ENCODE assay signal across 11 mouse cellular contexts in genomic region chr19:6240725-6241124, GRCm38 (mm10). TPM values are rescaled to one million over a fixed set of nuclear protein-coding genes. Genes with fewer than 3 reads are reported as not detected.
DNase-seq lines count a peak whose midpoint lies in the region; ATAC-seq and TF ChIP-seq lines count a peak whose summit lies in the region.
"Had no signal": no experiment of that assay in that cellular context is flagged by ENCODE, and none has a peak within 500 bp of the region (broad histone marks: within the 10 kb centered on the region; RNA-seq: fewer than 3 reads in every experiment).

No protein-coding gene starts in this region.

- H3K79me2 ChIP-seq in macrophage (ENCODE audit: inconsistent target), result peaks cover 14% of the 10 kb centered on the region; the same call in 1 of the 2 replicates

- no peak for ATAC-seq in heart, embryonic 11.5 days (replicated peaks; ENCODE audit: insufficient number of reproducible peaks, low FRiP score, low TSS enrichment)
- no peak for ATAC-seq in forebrain, postnatal 0 days

- DNase-seq in heart, postnatal 14 days, result no peak
- no peak for DNase-seq in ES-E14 (ENCODE audit: low read depth, low spot score)
- no peak for DNase-seq in forebrain, postnatal 0 days
- DNase-seq in right cerebral cortex, postnatal 14 days, result no peak
- DNase-seq in ovary, postnatal 14 days (ENCODE audit: low spot score), result no peak
- DNase-seq in adrenal gland, postnatal 10 days, result no peak

- H3K36me3 ChIP-seq in heart, embryonic 11.5 days (ENCODE audit: control insufficient read depth, insufficient read depth, low read length), result peaks cover 4% of the 10 kb centered on the region
- H3K36me3 ChIP-seq in ES-E14 (ENCODE audit: control insufficient read depth, insufficient read depth, low read length, poor library complexity, severe bottlenecking), result peaks cover 14% of the 10 kb centered on the region
- peaks cover 14% of the 10 kb centered on the region for H3K36me3 ChIP-seq in forebrain, postnatal 0 days (ENCODE audit: insufficient read depth)
- H3K36me3 ChIP-seq in macrophage (ENCODE audit: inconsistent target), result peaks cover 15% of the 10 kb centered on the region; the same call in 1 of the 2 replicates

- H3K9me3 ChIP-seq in heart, embryonic 11.5 days (replicated peaks; ENCODE audit: control insufficient read depth, low read length), result no peaks in the 10 kb centered on the region
- H3K9me3 ChIP-seq in ES-E14 (ENCODE audit: control insufficient read depth, insufficient read depth, low read depth, low read length), result no peaks in the 10 kb centered on the region
- H3K9me3 ChIP-seq in forebrain, postnatal 0 days (ENCODE audit: low read length), result no peaks in the 10 kb centered on the region

- peak overlapping the region; percentile 2; the same call in 1 of the 2 replicates for H3K27ac ChIP-seq in heart, embryonic 11.5 days (ENCODE audit: low read depth, low read length)
- H3K27ac ChIP-seq in ES-E14 (ENCODE audit: insufficient read depth, low read depth, low read length, poor library complexity, severe bottlenecking) (peak overlapping the region; percentile 90; the same call in 1 of the 2 replicates), macrophage (peak overlapping the region; percentile 31; the same call in 1 of the 2 replicates)
- H3K27ac ChIP-seq in forebrain, postnatal 0 days (ENCODE audit: low read depth, low read length), result no peak overlapping the region

- H3K4me1 ChIP-seq in heart, embryonic 11.5 days (ENCODE audit: control insufficient read depth, insufficient read depth, low read length), result peaks cover 8% of the 10 kb centered on the region
- H3K4me1 ChIP-seq in ES-E14 (ENCODE audit: control insufficient read depth in 2 of 2, insufficient read depth in 2 of 2, low read length in 2 of 2, poor library complexity in 1 of 2), result peaks cover 10 to 23% of the 10 kb centered on the region in 2 experiments; a peak in 3 of 4 replicates
- peaks cover 10% of the 10 kb centered on the region for H3K4me1 ChIP-seq in forebrain, postnatal 0 days (ENCODE audit: insufficient read depth)

- peak overlapping the region; percentile 4; the same call in 1 of the 2 replicates for H3K4me2 ChIP-seq in heart, embryonic 11.5 days
- peak overlapping the region; percentile 13; the same call in 1 of the 2 replicates for H3K4me2 ChIP-seq in forebrain, postnatal 0 days (ENCODE audit: low read depth)

- H3K9ac ChIP-seq in heart, embryonic 11.5 days (ENCODE audit: low read depth, low read length), result no peak overlapping the region
- no peak overlapping the region; the same call in 1 of the 2 replicates for H3K9ac ChIP-seq in ES-E14 (ENCODE audit: insufficient read depth, low read depth, low read length, poor library complexity, severe bottlenecking)
- H3K9ac ChIP-seq in forebrain, postnatal 0 days, result no peak overlapping the region

- in situ Hi-C loops in ES-E14 (cut with MboI; ENCODE audit: low sequenced_read_pairs in 2 of 2, unreplicated experiment in 2 of 2), result no loop called here

- 25% methylated on average over 5 of the region's 5 CpGs for WGBS in heart, embryonic 11.5 days (ENCODE audit: insufficient replicate concordance)
- WGBS in forebrain, postnatal 0 days, result 36% methylated on average over 5 of the region's 5 CpGs
- WGBS in macrophage (ENCODE audit: missing documents), result 47% methylated on average over 5 of the region's 5 CpGs

- TF ChIP-seq CTCF in forebrain, postnatal 0 days (IDR thresholded peaks at IDR 0.05; ENCODE audit: low read depth), result no peak

- H3K4me3 ChIP-seq in heart, embryonic 11.5 days (ENCODE audit: low read depth, low read length), result no peak overlapping the region
- H3K4me3 ChIP-seq in ES-E14 (ENCODE audit: insufficient read depth in 1 of 2, low read depth in 1 of 2, low read length in 2 of 2, poor library complexity in 1 of 2, severe bottlenecking in 1 of 2), result peak overlapping the region in 1 of 2 experiments; percentile 58; a peak in 2 of 4 replicates
- H3K4me3 ChIP-seq in forebrain, postnatal 0 days (ENCODE audit: low read depth, low read length), result peak overlapping the region; percentile 95
- H3K4me3 ChIP-seq in macrophage (ENCODE audit: inconsistent target), result no peak overlapping the region; the same call in 1 of the 2 replicates

- no peaks in the 10 kb centered on the region for H3K27me3 ChIP-seq in heart, embryonic 11.5 days (ENCODE audit: control insufficient read depth, insufficient read depth, low read length)
- H3K27me3 ChIP-seq in forebrain, postnatal 0 days (ENCODE audit: insufficient read depth, low read length), result no peaks in the 10 kb centered on the region

- intact Hi-C loops in heart, postnatal 14 days (cut with DNase I), result no loop called here

TF ChIP-seq in ES-E14, 5 proteins besides CTCF, POLR2A, EP300 and RAD21:
- TF ChIP-seq ZNF384 (IDR thresholded peaks at IDR 0.05; ENCODE audit: low read depth, low read length), result no peak
- TF ChIP-seq ZC3H11A (IDR thresholded peaks at IDR 0.05; ENCODE audit: borderline replicate concordance, low read depth, low read length), result no peak
- no peak for TF ChIP-seq CHD2 (IDR thresholded peaks at IDR 0.05; ENCODE audit: low read depth, low read length)
- TF ChIP-seq HCFC1 (IDR thresholded peaks at IDR 0.05; ENCODE audit: borderline replicate concordance, insufficient read depth, low read length), result no peak
- TF ChIP-seq MAFK (IDR thresholded peaks at IDR 0.05; ENCODE audit: insufficient read depth, low read depth, low read length), result no peak

RNA-seq across cellular contexts. Expression of gene Atg2a, which starts 0.7 kb away (rescaled TPM):
- 6.1 and 8.4 TPM in 2 replicates for polyA plus RNA-seq in heart, embryonic 11.5 days (2014; fragmentation: Nextera tagmentation; extraction: Ambion mirVana)
- total RNA-seq in heart, postnatal 14 days (2021), result 10 to 100 TPM; 20.4 to 22.7 TPM
- total RNA-seq in ES-E14 (2012; rRNA removed), result 31.8 and 45.0 TPM in 2 replicates
- 21.0 and 26.7 TPM in 2 replicates for total RNA-seq in forebrain, postnatal 0 days (2014; rRNA removed)
- 5.9 and 7.6 TPM in 2 replicates for polyA plus RNA-seq in forebrain, postnatal 0 days (2015; fragmentation: Nextera tagmentation; extraction: Ambion mirVana)
- total RNA-seq in macrophage (2018; cell fraction: chromatin; rRNA removed), result 100 to 1,000 TPM in 4 of 26 experiments, 10 to 100 TPM in 22; 17.5 to 129 (median 52.1) TPM
- total RNA-seq in macrophage (2018; cell fraction: cytosol; rRNA removed), result 10 to 100 TPM in 23 of 26 experiments, 1 to 10 TPM in 3; 8.3 to 21.6 (median 12.5) TPM
- 10 to 100 TPM; 14.1 to 89.1 (median 25.2) TPM for total RNA-seq in macrophage (2018; cell fraction: nucleus; rRNA removed)
- 8.9 to 17.0 TPM (median 9.9 TPM) in 3 replicates for polyA plus RNA-seq in macrophage (2018)
- total RNA-seq in adrenal gland, postnatal 10 days (2021), result 10 to 100 TPM; 25.0 to 30.2 TPM

RNA-seq across cellular contexts. Expression of gene Ppp2r5b, which starts 5.1 kb away (rescaled TPM):
- 22.2 and 27.7 TPM in 2 replicates for polyA plus RNA-seq in heart, embryonic 11.5 days (2014; fragmentation: Nextera tagmentation; extraction: Ambion mirVana)
- 10 to 100 TPM; 31.4 to 35.1 TPM for total RNA-seq in heart, postnatal 14 days (2021)
- total RNA-seq in ES-E14 (2012; rRNA removed), result 22.8 and 24.8 TPM in 2 replicates
- total RNA-seq in forebrain, postnatal 0 days (2014; rRNA removed), result 196 and 203 TPM in 2 replicates
- polyA plus RNA-seq in forebrain, postnatal 0 days (2015; fragmentation: Nextera tagmentation; extraction: Ambion mirVana), result 144 and 159 TPM in 2 replicates
- 10 to 100 TPM; 11.5 to 64.1 (median 27.1) TPM for total RNA-seq in macrophage (2018; cell fraction: chromatin; rRNA removed)
- 10 to 100 TPM; 12.1 to 21.9 (median 17.3) TPM for total RNA-seq in macrophage (2018; cell fraction: cytosol; rRNA removed)
- 10 to 100 TPM in 25 of 26 experiments, 1 to 10 TPM in 1; 9.2 to 51.7 (median 18.5) TPM for total RNA-seq in macrophage (2018; cell fraction: nucleus; rRNA removed)
- polyA plus RNA-seq in macrophage (2018), result 11.2 to 16.0 TPM (median 14.6 TPM) in 3 replicates
- total RNA-seq in adrenal gland, postnatal 10 days (2021), result 10 to 100 TPM; 52.9 to 56.9 TPM

RNA-seq across cellular contexts. Expression of gene Gpha2, which starts 14.5 kb away (rescaled TPM):
- 0.29 TPM in 1 of 2 replicates, not detected in the other for polyA plus RNA-seq in heart, embryonic 11.5 days (2014; fragmentation: Nextera tagmentation; extraction: Ambion mirVana)
- not detected for total RNA-seq in heart, postnatal 14 days (2021)
- total RNA-seq in ES-E14 (2012; rRNA removed), result 3.9 and 5.9 TPM in 2 replicates
- not detected in 2 replicates for total RNA-seq in forebrain, postnatal 0 days (2014; rRNA removed)
- 0.50 TPM in 1 of 2 replicates, not detected in the other for polyA plus RNA-seq in forebrain, postnatal 0 days (2015; fragmentation: Nextera tagmentation; extraction: Ambion mirVana)
- 1 to 10 TPM in 8 of 26 experiments, under 1 TPM in 1, not detected in 17; 0.97 to 2.7 (median 1.6) TPM for total RNA-seq in macrophage (2018; cell fraction: chromatin; rRNA removed)
- not detected for total RNA-seq in macrophage (2018; cell fraction: cytosol; rRNA removed)
- total RNA-seq in macrophage (2018; cell fraction: nucleus; rRNA removed), result 1 to 10 TPM in 7 of 26 experiments, under 1 TPM in 1, not detected in 18; 0.82 to 2.5 (median 1.7) TPM
- not detected in 3 replicates for polyA plus RNA-seq in macrophage (2018)
- total RNA-seq in adrenal gland, postnatal 10 days (2021), result 10 to 100 TPM; 16.9 to 18.2 TPM
- total RNA-seq: layer of hippocampus, adult 8-10 months had no signal
- polyA plus RNA-seq: CD4-positive, CD25-positive, alpha-beta regulatory T cell, adult 4 months had no signal

RNA-seq across cellular contexts. Expression of gene Ehd1, which starts 35.8 kb away (rescaled TPM):
- polyA plus RNA-seq in heart, embryonic 11.5 days (2014; fragmentation: Nextera tagmentation; extraction: Ambion mirVana), result 70.0 and 82.8 TPM in 2 replicates
- 100 to 1,000 TPM; 163 to 172 TPM for total RNA-seq in heart, postnatal 14 days (2021)
- 133 and 162 TPM in 2 replicates for total RNA-seq in ES-E14 (2012; rRNA removed)
- total RNA-seq in forebrain, postnatal 0 days (2014; rRNA removed), result 91.9 and 120 TPM in 2 replicates
- 69.9 and 75.4 TPM in 2 replicates for polyA plus RNA-seq in forebrain, postnatal 0 days (2015; fragmentation: Nextera tagmentation; extraction: Ambion mirVana)
- 1,000 to 10,000 TPM in 4 of 26 experiments, 100 to 1,000 TPM in 20, 10 to 100 TPM in 2; 36.6 to 1,396 (median 780) TPM for total RNA-seq in macrophage (2018; cell fraction: chromatin; rRNA removed)
- 100 to 1,000 TPM in 20 of 26 experiments, 10 to 100 TPM in 6; 47.9 to 723 (median 253) TPM for total RNA-seq in macrophage (2018; cell fraction: cytosol; rRNA removed)
- total RNA-seq in macrophage (2018; cell fraction: nucleus; rRNA removed), result 1,000 to 10,000 TPM in 5 of 26 experiments, 100 to 1,000 TPM in 20, 10 to 100 TPM in 1; 56.7 to 1,172 (median 683) TPM
- 42.9 to 146 TPM (median 81.6 TPM) in 3 replicates for polyA plus RNA-seq in macrophage (2018)
- 100 to 1,000 TPM; 104 to 106 TPM for total RNA-seq in adrenal gland, postnatal 10 days (2021)

RNA-seq across cellular contexts. Expression of gene Majin, which starts 56.5 kb away (rescaled TPM):
- not detected in 2 replicates for polyA plus RNA-seq in heart, embryonic 11.5 days (2014; fragmentation: Nextera tagmentation; extraction: Ambion mirVana)
- total RNA-seq in heart, postnatal 14 days (2021), result not detected
- 0.63 and 1.6 TPM in 2 replicates for total RNA-seq in ES-E14 (2012; rRNA removed)
- not detected in 2 replicates for total RNA-seq in forebrain, postnatal 0 days (2014; rRNA removed)
- not detected in 2 replicates for polyA plus RNA-seq in forebrain, postnatal 0 days (2015; fragmentation: Nextera tagmentation; extraction: Ambion mirVana)
- total RNA-seq in macrophage (2018; cell fraction: chromatin; rRNA removed), result 10 to 100 TPM in 3 of 26 experiments, 1 to 10 TPM in 12, under 1 TPM in 6, not detected in 5; 0.55 to 11.3 (median 5.0) TPM
- total RNA-seq in macrophage (2018; cell fraction: cytosol; rRNA removed), result 1 to 10 TPM in 11 of 26 experiments, under 1 TPM in 8, not detected in 7; 0.09 to 2.2 (median 1.1) TPM
- total RNA-seq in macrophage (2018; cell fraction: nucleus; rRNA removed), result 1 to 10 TPM in 15 of 26 experiments, under 1 TPM in 5, not detected in 6; 0.35 to 8.7 (median 5.0) TPM
- polyA plus RNA-seq in macrophage (2018), result 0.11 TPM in 1 of 3 replicates, not detected in the others
- total RNA-seq in adrenal gland, postnatal 10 days (2021), result under 1 TPM; 0.72 to 0.79 TPM
- total RNA-seq: common myeloid progenitor, adult 5-6 weeks; layer of hippocampus, adult 8-10 months had no signal
